Mouse (Mus musculus) kidney, postnatal 4 days (tissue): ENCODE measurements around the gene Intu.

ENCODE experiments used
- DNase-seq, 2 experiments: peaks; one replicate each; pipeline ENCODE4 v3.0.0; 2021; ENCODE audit warnings: mixed read lengths in 2 of 2

Intu gene

GRCm38 (mm10) chr3:40685855-40686515 is 154.9 kb downstream of the Intu start:
- peak; percentile 55 to 57 for DNase-seq

DNA sequence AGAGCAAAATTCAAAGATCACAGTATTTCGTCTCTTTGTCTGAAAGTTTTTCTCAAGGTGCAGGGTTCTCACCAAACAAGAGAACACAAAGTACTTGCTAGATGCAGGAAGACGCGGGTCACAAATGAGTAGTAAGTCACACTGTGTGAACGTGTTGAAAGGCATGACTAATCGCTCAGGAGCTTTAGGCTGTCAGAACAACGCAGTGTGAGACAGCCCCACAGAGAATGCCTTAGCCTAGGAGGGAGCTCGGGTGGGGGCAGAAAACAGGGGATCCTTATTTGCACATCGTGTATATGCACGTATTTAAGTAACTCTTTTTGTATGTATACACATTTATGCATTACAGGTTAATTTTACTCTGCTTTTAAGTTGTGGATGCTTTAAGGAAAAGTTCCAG is 155.8 kb downstream of the Intu start:
- no peak for DNase-seq

DNA sequence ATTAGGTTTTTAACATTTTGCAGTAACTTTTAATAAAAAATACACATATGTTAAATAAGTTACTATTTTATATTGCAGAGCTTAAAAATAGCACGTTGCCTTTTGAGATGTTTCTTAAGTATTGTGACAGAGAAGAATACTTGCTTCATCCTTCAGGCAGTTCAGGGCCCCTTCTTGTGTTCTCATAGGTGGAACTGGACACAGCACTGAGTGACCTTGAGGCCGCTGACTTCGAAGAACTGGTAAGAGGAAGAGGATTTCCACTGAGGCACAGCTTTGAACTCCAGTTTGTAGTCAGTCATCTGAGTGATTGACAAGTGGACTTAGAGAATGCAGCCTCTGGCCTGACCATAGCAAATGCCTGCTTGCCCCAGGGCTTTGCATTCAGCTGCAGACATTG is 156.5 kb downstream of the Intu start:
- no peak for DNase-seq

- no peak for DNase-seq
Measured at GRCm38 (mm10) chr3:40691566-40691965, 160.5 kb downstream of the Intu start.

- no peak for DNase-seq
Measured at GRCm38 (mm10) chr3:40693435-40693834, 162.3 kb downstream of the Intu start.

DNA sequence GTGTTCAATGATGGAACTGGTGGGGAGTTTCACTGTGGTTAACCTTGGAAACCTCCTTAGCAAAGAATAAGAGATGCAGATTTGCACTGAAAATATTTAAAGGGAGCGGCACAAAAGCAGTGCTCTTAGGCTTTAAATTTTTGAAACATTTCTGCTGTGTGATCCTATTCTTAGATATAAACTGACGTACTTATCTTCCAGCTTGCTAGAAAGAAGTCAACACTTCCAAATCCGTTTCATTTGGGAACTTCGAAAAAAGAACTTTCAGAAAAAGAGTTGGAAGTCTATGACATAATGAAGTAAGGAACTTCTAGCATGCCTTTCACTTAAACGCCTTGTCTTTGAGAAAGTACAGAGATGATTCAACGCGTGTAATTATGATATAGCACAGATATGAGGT is 162.9 kb downstream of the Intu start:
- no peak for DNase-seq

GRCm38 (mm10) chr3:40694438-40694837 is 163.4 kb downstream of the Intu start:
- DNase-seq = peak; percentile 42 to 54

- no peak for DNase-seq
Measured at GRCm38 (mm10) chr3:40695162-40695561, 164.1 kb downstream of the Intu start.

DNA sequence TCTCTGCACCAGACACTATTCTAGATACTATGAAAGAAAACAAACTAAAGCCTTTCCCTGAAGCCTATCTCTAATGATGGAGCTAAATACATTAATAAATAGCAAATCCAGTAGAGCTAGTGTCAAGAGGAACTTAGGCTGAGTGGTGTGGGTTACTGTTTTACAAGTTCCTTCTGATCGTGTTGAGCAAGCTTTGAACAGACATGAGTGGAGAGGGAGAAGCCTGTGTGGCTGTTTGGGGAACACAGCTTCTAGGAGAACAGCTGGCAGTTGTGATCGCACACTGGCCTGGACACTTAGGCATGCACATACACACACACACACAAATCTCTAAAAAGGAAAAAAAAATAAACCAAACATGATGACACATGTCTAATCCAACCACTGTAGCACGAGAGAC is 167.7 kb downstream of the Intu start:
- no peak for DNase-seq

DNA sequence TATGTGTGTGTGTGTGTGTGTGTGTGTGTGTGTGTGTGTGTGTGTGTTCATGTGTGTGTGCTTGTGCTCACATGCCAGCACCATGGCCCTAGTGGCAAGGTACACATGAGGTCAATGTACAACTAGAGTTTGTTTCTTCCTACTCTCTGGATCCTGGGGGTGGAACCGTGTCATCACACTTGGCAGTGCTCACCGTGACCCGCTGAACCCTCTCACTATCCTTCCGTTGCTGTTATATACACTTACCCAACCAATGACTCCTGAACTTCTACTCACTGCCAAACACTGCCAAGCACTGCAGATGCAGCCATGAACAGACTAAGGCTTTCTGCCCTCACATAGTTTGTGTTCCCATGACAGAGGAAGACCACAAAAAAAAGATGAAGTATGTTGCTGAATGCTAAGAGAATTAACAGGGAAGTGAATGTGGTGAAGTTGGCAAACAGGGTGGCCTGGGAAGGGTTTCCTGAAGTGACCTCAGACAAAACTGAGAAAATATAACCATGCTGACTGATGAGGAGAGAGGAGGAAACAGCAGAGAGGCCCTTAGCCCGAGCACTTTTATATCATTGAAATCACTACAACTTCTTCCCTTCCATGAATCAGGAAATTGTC is 173.8 kb downstream of the Intu start:
- peak in 1 of 2 experiments; percentile 16 for DNase-seq

DNA sequence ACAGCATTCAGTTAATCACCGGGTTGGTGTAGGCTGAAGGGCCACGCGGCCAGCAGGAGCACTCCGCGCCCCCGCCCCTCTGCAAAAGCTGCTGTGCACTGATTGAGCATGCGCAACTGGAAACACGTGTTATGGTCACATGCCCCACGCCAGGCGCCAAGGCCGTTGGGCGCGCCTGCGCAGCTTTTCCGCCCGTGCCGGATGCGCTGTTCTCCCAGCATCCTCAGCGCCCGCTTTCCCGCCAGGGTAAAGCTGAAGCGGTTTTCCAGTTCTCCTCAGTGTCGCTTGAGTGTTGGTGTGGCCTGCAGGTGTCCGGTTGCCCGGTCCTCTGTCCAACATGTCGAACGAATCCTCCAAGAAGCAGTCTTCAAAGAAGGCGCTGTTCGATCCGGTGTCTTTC is 177.6 kb downstream of the Intu start, which contains the start of gene Slc25a31:
Gene Slc25a31, plus strand, starts transcription at position 201 of the 400 bp plus-strand sequence.
- no peak for DNase-seq

- no peak for DNase-seq
Measured at GRCm38 (mm10) chr3:40716056-40716455, 185.0 kb downstream of the Intu start.

GRCm38 (mm10) chr3:40719022-40719421 is 187.9 kb downstream of the Intu start:
- DNase-seq = no peak

DNA sequence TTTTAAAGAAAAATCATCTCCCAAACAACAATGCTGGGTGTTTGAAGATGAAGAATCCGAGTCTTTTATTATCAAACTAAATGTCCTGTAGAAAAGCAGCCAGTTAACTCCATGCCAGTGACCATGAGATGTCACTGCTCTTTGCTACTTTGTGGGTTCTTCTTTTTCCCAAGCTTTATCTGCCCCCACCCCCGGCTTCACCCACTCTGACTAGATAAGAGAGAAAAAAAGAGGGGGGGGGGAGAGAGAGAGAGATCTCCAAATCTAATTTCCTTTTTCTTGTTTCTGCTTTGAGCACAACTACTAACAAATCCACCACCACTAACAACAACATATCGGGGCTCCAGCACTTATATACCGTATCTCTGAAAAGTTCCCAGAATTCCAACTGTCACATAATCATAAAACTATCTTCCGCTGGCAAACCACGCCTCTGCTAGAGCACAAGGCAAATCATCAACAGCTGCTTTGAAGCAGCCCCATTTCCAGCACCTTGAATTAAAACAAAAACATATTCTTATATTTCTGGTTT is 207.4 kb downstream of the Intu start:
- DNase-seq = no peak

DNA sequence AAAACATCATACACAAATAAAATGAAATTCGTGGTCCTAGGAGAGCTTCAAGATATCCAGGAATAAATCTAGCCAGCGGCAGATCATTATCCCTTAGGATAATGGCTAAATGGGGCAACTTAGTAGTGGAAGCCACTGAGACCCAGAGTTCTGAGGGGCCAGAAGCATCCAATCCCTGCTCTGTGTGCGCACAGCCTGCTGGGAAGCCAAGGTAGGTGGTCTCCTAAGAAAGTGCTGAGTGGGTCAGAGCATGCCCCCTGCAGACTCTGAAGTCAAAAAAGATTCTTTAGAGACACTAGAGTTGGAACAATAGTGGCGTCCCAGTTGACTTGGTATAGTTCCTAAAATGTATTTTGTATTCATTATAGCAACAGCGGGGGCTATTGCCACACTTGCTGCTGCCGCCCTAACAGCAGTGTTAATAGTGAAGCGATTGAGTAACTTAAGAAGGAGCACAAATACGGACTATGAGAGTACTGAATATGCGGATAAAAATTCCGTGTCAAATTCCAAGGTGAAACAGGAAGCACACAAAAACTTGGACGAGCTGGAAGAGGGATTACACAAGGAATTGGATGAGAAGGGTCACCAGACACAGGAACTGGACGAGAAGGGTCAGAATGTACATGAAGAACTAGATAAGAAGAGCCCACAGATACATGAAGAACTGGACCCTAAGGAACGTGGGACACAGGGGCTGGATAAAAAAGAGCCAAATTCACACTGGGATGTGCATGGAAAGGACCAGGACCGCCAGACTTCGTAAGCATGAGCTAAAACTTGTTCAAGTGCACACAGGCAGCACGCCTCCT is 213.1 kb downstream of the Intu start, which contains the start of gene Hspa4l:
Gene Hspa4l, plus strand, starts transcription at position 472 of the 812 bp plus-strand sequence.
- peak in 1 of 2 experiments; percentile 2 for DNase-seq

GRCm38 (mm10) chr3:40744836-40745660 is 214.0 kb downstream of the Intu start:
- DNase-seq = peak; percentile 92 to 95

- DNase-seq = no peak
Measured at GRCm38 (mm10) chr3:40745661-40746547, 214.8 kb downstream of the Intu start.
